Mouse (Mus musculus) kidney, adult 2 months (tissue): ENCODE results near the gene Siva1.

Experiments
- CTCF ChIP-seq: fragments of 200-500 bp; conservative IDR thresholded peaks from 2 replicates; pipeline ENCODE4 v1.5.1; 2011; ENCODE audit warnings: low read depth, mild to moderate bottlenecking, control low read depth, low read length, moderate library complexity, mixed read lengths; ENCODE audit not compliant: insufficient read depth, insufficient read length
- POLR2A ChIP-seq: fragments of 200-500 bp; IDR thresholded peaks from one replicate; pipeline ENCODE4 v1.6.1; 2011; ENCODE audit warnings: low read depth, low read length, control low read depth

- TF ChIP-seq POLR2A (no peak), CTCF (no peak)
Observed at GRCm38 (mm10) chr12:112670718-112671393, 26.4 kb downstream of the Siva1 start.
